In genomic region chr7:97446171-97446925, GRCm38 (mm10) we compare ENCODE assay signal across 8 mouse cellular contexts. TPM values are rescaled to one million over a fixed set of nuclear protein-coding genes. Genes with fewer than 3 reads are reported as not detected.
A peak's percentile ranks its signal among the peaks of the same experiment; 100 is the strongest.
DNase-seq lines count a peak whose midpoint lies in the region; ATAC-seq and TF ChIP-seq lines count a peak whose summit lies in the region.

No protein-coding gene starts in this region.

- ATAC-seq in embryonic facial prominence, embryonic 12.5 days (ENCODE audit: insufficient number of reproducible peaks, insufficient read depth, low FRiP score, low TSS enrichment): peak; percentile 84
- peak; percentile 63; the same call in 1 of the 2 replicates for ATAC-seq in heart, embryonic 13.5 days (ENCODE audit: extremely low read depth, insufficient number of reproducible peaks, low FRiP score, low TSS enrichment)
- ATAC-seq in kidney, embryonic 15.5 days (replicated peaks; ENCODE audit: low FRiP score): peak; percentile 49; the same call in 1 of the 2 replicates
- ATAC-seq in limb, embryonic 14.5 days (ENCODE audit: low FRiP score, low read depth): peak; percentile 88

- TF ChIP-seq POLR2A in limb, embryonic 14.5 days (IDR thresholded peaks at IDR 0.05; ENCODE audit: borderline replicate concordance, extremely low read depth, insufficient read depth, insufficient read length): no peak

- no peak overlapping the region for H3K9ac ChIP-seq in embryonic facial prominence, embryonic 12.5 days
- no peak overlapping the region for H3K9ac ChIP-seq in heart, embryonic 13.5 days
- 0 out of 2 replicates have a peak overlapping the region, but pooled peaks have one; percentile 14 for H3K9ac ChIP-seq in kidney, embryonic 15.5 days
- no peak overlapping the region for H3K9ac ChIP-seq in limb, embryonic 14.5 days (ENCODE audit: low read depth, low read length, severe bottlenecking)

- H3K27ac ChIP-seq in embryonic facial prominence, embryonic 12.5 days: peak overlapping the region; percentile 80
- H3K27ac ChIP-seq in embryonic facial prominence, embryonic 10.5 days (replicated peaks): no peak overlapping the region
- H3K27ac ChIP-seq in heart, embryonic 13.5 days (replicated peaks): peak overlapping the region; percentile 77
- H3K27ac ChIP-seq in kidney, embryonic 15.5 days: peak overlapping the region; percentile 48; the same call in 1 of the 2 replicates
- H3K27ac ChIP-seq in limb, embryonic 14.5 days (replicated peaks; ENCODE audit: low read depth, low read length): peak overlapping the region; percentile 67

- no peak overlapping the region for H3K4me3 ChIP-seq in embryonic facial prominence, embryonic 12.5 days
- no peak overlapping the region for H3K4me3 ChIP-seq in embryonic facial prominence, embryonic 10.5 days
- H3K4me3 ChIP-seq in heart, embryonic 13.5 days: no peak overlapping the region
- no peak overlapping the region for H3K4me3 ChIP-seq in kidney, embryonic 15.5 days (replicated peaks)
- no peak overlapping the region for H3K4me3 ChIP-seq in limb, embryonic 14.5 days (replicated peaks; ENCODE audit: low read length)

- H3K27me3 ChIP-seq in embryonic facial prominence, embryonic 12.5 days: no peaks in the 10 kb centered on the region
- no peaks in the 10 kb centered on the region; the same call in 1 of the 2 replicates for H3K27me3 ChIP-seq in embryonic facial prominence, embryonic 10.5 days (replicated peaks; ENCODE audit: low read depth, poor library complexity, severe bottlenecking)
- H3K27me3 ChIP-seq in heart, embryonic 13.5 days (replicated peaks): no peaks in the 10 kb centered on the region
- no peaks in the 10 kb centered on the region for H3K27me3 ChIP-seq in kidney, embryonic 15.5 days
- H3K27me3 ChIP-seq in limb, embryonic 14.5 days (ENCODE audit: control insufficient read depth, insufficient read depth, low read length): no peaks in the 10 kb centered on the region

- H3K4me1 ChIP-seq in embryonic facial prominence, embryonic 12.5 days: peaks cover 10% of the 10 kb centered on the region; the same call in 1 of the 2 replicates
- H3K4me1 ChIP-seq in embryonic facial prominence, embryonic 10.5 days: no peaks in the 10 kb centered on the region; the same call in 1 of the 2 replicates
- H3K4me1 ChIP-seq in heart, embryonic 13.5 days: peaks cover 12% of the 10 kb centered on the region
- H3K4me1 ChIP-seq in kidney, embryonic 15.5 days: peaks cover 12% of the 10 kb centered on the region
- peaks cover 19% of the 10 kb centered on the region for H3K4me1 ChIP-seq in limb, embryonic 14.5 days (ENCODE audit: control insufficient read depth, insufficient read depth, low read length)

- WGBS in embryonic facial prominence, embryonic 12.5 days: 18% methylated on average over 6 of the region's 6 CpGs
- WGBS in embryonic facial prominence, embryonic 10.5 days: 40% methylated on average over 6 of the region's 6 CpGs
- 23% methylated on average over 6 of the region's 6 CpGs for WGBS in heart, embryonic 13.5 days
- WGBS in kidney, embryonic 15.5 days: 37% methylated on average over 6 of the region's 6 CpGs
- 30% methylated on average over 6 of the region's 6 CpGs for WGBS in limb, embryonic 14.5 days

- no peaks in the 10 kb centered on the region for H3K36me3 ChIP-seq in embryonic facial prominence, embryonic 12.5 days
- H3K36me3 ChIP-seq in embryonic facial prominence, embryonic 10.5 days (replicated peaks): no peaks in the 10 kb centered on the region
- H3K36me3 ChIP-seq in heart, embryonic 13.5 days: no peaks in the 10 kb centered on the region
- H3K36me3 ChIP-seq in kidney, embryonic 15.5 days: no peaks in the 10 kb centered on the region
- no peaks in the 10 kb centered on the region for H3K36me3 ChIP-seq in limb, embryonic 14.5 days (ENCODE audit: control insufficient read depth, insufficient read depth, low read length)

- no peaks in the 10 kb centered on the region; the same call in 1 of the 2 replicates for H3K9me3 ChIP-seq in embryonic facial prominence, embryonic 12.5 days
- peaks cover 6% of the 10 kb centered on the region; the same call in 1 of the 2 replicates for H3K9me3 ChIP-seq in embryonic facial prominence, embryonic 10.5 days
- peaks cover 9% of the 10 kb centered on the region for H3K9me3 ChIP-seq in heart, embryonic 13.5 days
- H3K9me3 ChIP-seq in kidney, embryonic 15.5 days (replicated peaks): no peaks in the 10 kb centered on the region
- peaks cover 7% of the 10 kb centered on the region for H3K9me3 ChIP-seq in limb, embryonic 14.5 days (ENCODE audit: control insufficient read depth, low read length)

- H3K4me2 ChIP-seq in embryonic facial prominence, embryonic 12.5 days (replicated peaks): no peak overlapping the region
- H3K4me2 ChIP-seq in heart, embryonic 13.5 days: no peak overlapping the region
- no peak overlapping the region for H3K4me2 ChIP-seq in kidney, embryonic 15.5 days
- no peak overlapping the region for H3K4me2 ChIP-seq in limb, embryonic 14.5 days (replicated peaks; ENCODE audit: low read depth, low read length, severe bottlenecking)

- no peak for DNase-seq in embryonic facial prominence, embryonic 10.5 days (ENCODE audit: low spot score)
- peak; percentile 98 for DNase-seq in fibroblast of lung, adult 2 months (ENCODE audit: low read depth)
- peak; percentile 92 for DNase-seq in limb, embryonic 14.5 days (ENCODE audit: low spot score)
- DNase-seq in ovary, postnatal 14 days (ENCODE audit: low spot score): peak; percentile 89
- DNase-seq in urinary bladder, postnatal 14 days (ENCODE audit: low spot score): peak; percentile 79

RNA-seq across cellular contexts. Expression of gene Kctd14, which starts 4.8 kb away (rescaled TPM):
- polyA plus RNA-seq in embryonic facial prominence, embryonic 12.5 days (2016; fragmentation: Nextera tagmentation; extraction: Ambion mirVana): 1.9 and 2.2 TPM in 2 replicates
- polyA plus RNA-seq in embryonic facial prominence, embryonic 10.5 days (2016; fragmentation: Nextera tagmentation; extraction: Ambion mirVana): 0.45 and 0.95 TPM in 2 replicates
- polyA plus RNA-seq in heart, embryonic 13.5 days (2015; fragmentation: Nextera tagmentation; extraction: Ambion mirVana): 1.4 TPM in 2 replicates
- polyA plus RNA-seq in kidney, embryonic 15.5 days (2015; fragmentation: Nextera tagmentation; extraction: Ambion mirVana): 2.0 and 2.3 TPM in 2 replicates
- 3.2 and 5.1 TPM in 2 replicates for polyA plus RNA-seq in limb, embryonic 14.5 days (2012; rRNA removed)
- polyA plus RNA-seq in limb, embryonic 14.5 days (2014; fragmentation: Nextera tagmentation; extraction: Ambion mirVana): 2.6 and 3.2 TPM in 2 replicates

RNA-seq across cellular contexts. Expression of gene Thrsp, which starts 28.8 kb away (rescaled TPM):
- 0.28 and 0.49 TPM in 2 replicates for polyA plus RNA-seq in embryonic facial prominence, embryonic 12.5 days (2016; fragmentation: Nextera tagmentation; extraction: Ambion mirVana)
- polyA plus RNA-seq in embryonic facial prominence, embryonic 10.5 days (2016; fragmentation: Nextera tagmentation; extraction: Ambion mirVana): 0.26 and 0.45 TPM in 2 replicates
- 0.42 and 1.0 TPM in 2 replicates for polyA plus RNA-seq in heart, embryonic 13.5 days (2015; fragmentation: Nextera tagmentation; extraction: Ambion mirVana)
- polyA plus RNA-seq in kidney, embryonic 15.5 days (2015; fragmentation: Nextera tagmentation; extraction: Ambion mirVana): 0.72 and 1.0 TPM in 2 replicates
- polyA plus RNA-seq in limb, embryonic 14.5 days (2012; rRNA removed): 0.29 and 0.30 TPM in 2 replicates
- polyA plus RNA-seq in limb, embryonic 14.5 days (2014; fragmentation: Nextera tagmentation; extraction: Ambion mirVana): 0.41 and 0.48 TPM in 2 replicates

RNA-seq across cellular contexts. Expression of gene Ints4, which starts 34.4 kb away (rescaled TPM):
- 58.3 and 63.5 TPM in 2 replicates for polyA plus RNA-seq in embryonic facial prominence, embryonic 12.5 days (2016; fragmentation: Nextera tagmentation; extraction: Ambion mirVana)
- 67.9 and 68.3 TPM in 2 replicates for polyA plus RNA-seq in embryonic facial prominence, embryonic 10.5 days (2016; fragmentation: Nextera tagmentation; extraction: Ambion mirVana)
- 30.1 and 32.4 TPM in 2 replicates for polyA plus RNA-seq in heart, embryonic 13.5 days (2015; fragmentation: Nextera tagmentation; extraction: Ambion mirVana)
- polyA plus RNA-seq in kidney, embryonic 15.5 days (2015; fragmentation: Nextera tagmentation; extraction: Ambion mirVana): 50.2 and 53.5 TPM in 2 replicates
- polyA plus RNA-seq in limb, embryonic 14.5 days (2012; rRNA removed): 75.8 and 102 TPM in 2 replicates
- polyA plus RNA-seq in limb, embryonic 14.5 days (2014; fragmentation: Nextera tagmentation; extraction: Ambion mirVana): 50.6 and 55.7 TPM in 2 replicates

RNA-seq across cellular contexts. Expression of gene Ndufc2, which starts 46.5 kb away (rescaled TPM):
- polyA plus RNA-seq in embryonic facial prominence, embryonic 12.5 days (2016; fragmentation: Nextera tagmentation; extraction: Ambion mirVana): 350 and 352 TPM in 2 replicates
- polyA plus RNA-seq in embryonic facial prominence, embryonic 10.5 days (2016; fragmentation: Nextera tagmentation; extraction: Ambion mirVana): 304 and 310 TPM in 2 replicates
- polyA plus RNA-seq in heart, embryonic 13.5 days (2015; fragmentation: Nextera tagmentation; extraction: Ambion mirVana): 469 and 539 TPM in 2 replicates
- 359 and 418 TPM in 2 replicates for polyA plus RNA-seq in kidney, embryonic 15.5 days (2015; fragmentation: Nextera tagmentation; extraction: Ambion mirVana)
- polyA plus RNA-seq in limb, embryonic 14.5 days (2012; rRNA removed): 221 and 228 TPM in 2 replicates
- 336 and 357 TPM in 2 replicates for polyA plus RNA-seq in limb, embryonic 14.5 days (2014; fragmentation: Nextera tagmentation; extraction: Ambion mirVana)
